Mouse (Mus musculus) embryonic stem cell, embryonic (primary cell): Measurements from ENCODE around the gene Hist1h2ba.

ENCODE experiments used
- CTCF ChIA-PET, 4 experiments: fragments of 300-600 bp in 2 of 4; fragments of 350-600 bp in 2 of 4; sonication (Branson Sonifier 250); formaldehyde crosslinking; loops; one replicate each; lab custom pipeline; 2022; ENCODE audit warnings: inconsistent platforms in 2 of 4; lab: Charles Lee
- POLR2A ChIA-PET, 4 experiments: fragments of 300-600 bp in 2 of 4; fragments of 350-600 bp in 2 of 4; sonication (Branson Sonifier 250); formaldehyde crosslinking; loops; one replicate each; lab custom pipeline; 2022; ENCODE audit warnings: antibody characterized with exemption in 4 of 4, inconsistent platforms in 1 of 4; lab: Charles Lee

Hist1h2ba gene

GRCm38 (mm10) chr13:23917674-23918073, 16.3 kb downstream of the Hist1h2ba start:
- POLR2A ChIA-PET: interaction anchor here in 1 of 4 experiments (0.7 kb wide), 1 partner anchor 13 kb away, joined by 3 read pairs; no protein-coding TSS in a partner anchor
- CTCF ChIA-PET: interaction anchor here in 1 of 4 experiments (0.7 kb wide), 1 partner anchor 567 kb away, joined by 3 read pairs; no protein-coding TSS in a partner anchor

- ChIA-PET CTCF (no interaction called here), POLR2A (interaction anchor here in 2 of 4 experiments (0.6 to 1.1 kb wide), 2 partner anchors 157 to 174 kb away, joined by 3 to 4 read pairs; no protein-coding TSS in a partner anchor)
Observed at GRCm38 (mm10) chr13:23916132-23916531, 17.8 kb downstream of the Hist1h2ba start.

- ChIA-PET POLR2A (no interaction called here), CTCF (no interaction called here)
Observed at GRCm38 (mm10) chr13:23914376-23915167, 19.4 kb downstream of the Hist1h2ba start, which contains the start of gene Slc17a4. Gene Slc17a4 (minus strand): TSS chr13:23915009.

GRCm38 (mm10) chr13:23913791-23914306, 20.1 kb downstream of the Hist1h2ba start:
- POLR2A ChIA-PET: no interaction called here

GRCm38 (mm10) chr13:23911335-23911734, 22.6 kb downstream of the Hist1h2ba start:
- CTCF ChIA-PET: no interaction called here
- POLR2A ChIA-PET: interaction anchor here in 2 of 4 experiments (0.7 kb wide), 2 partner anchors 12 to 592 kb away, joined by 3 read pairs; no protein-coding TSS in a partner anchor

More at GRCm38 (mm10) chr13:23913791-23914306, 20.1 kb downstream of the Hist1h2ba start:
- CTCF ChIA-PET: no interaction called here

- ChIA-PET POLR2A (interaction anchor here in 1 of 4 experiments (0.6 kb wide), 1 partner anchor 20 kb away, joined by 3 read pairs; no protein-coding TSS in a partner anchor), CTCF (no interaction called here)
Observed at GRCm38 (mm10) chr13:23910121-23910520, 23.8 kb downstream of the Hist1h2ba start.

GRCm38 (mm10) chr13:23906906-23907305, 27.1 kb downstream of the Hist1h2ba start:
- ChIA-PET POLR2A (interaction anchor here in 1 of 4 experiments (0.5 kb wide), 1 partner anchor 256 kb away, joined by 3 read pairs; no protein-coding TSS in a partner anchor), CTCF (no interaction called here)

GRCm38 (mm10) chr13:23898242-23898641, 35.7 kb downstream of the Hist1h2ba start:
- CTCF ChIA-PET: no interaction called here
- POLR2A ChIA-PET: no interaction called here

- ChIA-PET CTCF (no interaction called here), POLR2A (no interaction called here)
Observed at GRCm38 (mm10) chr13:23893269-23893593, 40.7 kb downstream of the Hist1h2ba start.

GRCm38 (mm10) chr13:23892592-23893268, 41.2 kb downstream of the Hist1h2ba start:
- ChIA-PET POLR2A (no interaction called here), CTCF (interaction anchor here in 1 of 4 experiments (0.6 kb wide), 1 partner anchor 231 kb away, joined by 4 read pairs; no protein-coding TSS in a partner anchor)

- ChIA-PET CTCF (no interaction called here), POLR2A (no interaction called here)
Observed at GRCm38 (mm10) chr13:23889011-23889605, 44.8 kb downstream of the Hist1h2ba start.

GRCm38 (mm10) chr13:23887026-23887725, 46.8 kb downstream of the Hist1h2ba start:
- ChIA-PET CTCF (interaction anchor here in 2 of 4 experiments (0.7 kb wide), 2 partner anchors 9 to 19 kb away, joined by 3 read pairs; no protein-coding TSS in a partner anchor), POLR2A (interaction anchor here in 1 of 4 experiments (1.1 to 1.6 kb wide), 2 partner anchors 10 to 124 kb away, joined by 3 read pairs; partner anchors contain the start of gene Hist1h1a)

GRCm38 (mm10) chr13:23885540-23885939, 48.4 kb downstream of the Hist1h2ba start:
- CTCF ChIA-PET: interaction anchor here in 3 of 4 experiments (0.6 to 1.8 kb wide), 10 partner anchors 9 to 1407 kb away, joined by 3 to 8 read pairs (median 3); no protein-coding TSS in a partner anchor
- POLR2A ChIA-PET: interaction anchor here in 2 of 4 experiments (0.5 to 1.3 kb wide), 4 partner anchors 122 to 275 kb away, joined by 3 to 4 read pairs (median 4); partner anchors contain the start of gene Hist1h1a (in 2 of the 2)
